Mouse (Mus musculus): ENCODE data around the gene 1700034I23Rik. TPM values are rescaled to one million over a fixed set of nuclear protein-coding genes. Genes with fewer than 3 reads are reported as not detected.
"Not testable (repeated sequence)": the region's sequence is repeated elsewhere in the genome, so short reads cannot be mapped to it uniquely, and the experiment has no call there.

The 1700034I23Rik gene
- 0.13 TPM in 1 of 2 replicates, not detected in the other for polyA plus RNA-seq (2016; fragmentation: Nextera tagmentation; extraction: Ambion mirVana)

- not testable (repeated sequence) for DNase-seq (ENCODE audit: low spot score); H3K9me3 ChIP-seq (replicated peaks); H3K4me1 ChIP-seq; H3K36me3 ChIP-seq; H3K27ac ChIP-seq; H3K27me3 ChIP-seq (ENCODE audit: low read depth, poor library complexity, severe bottlenecking); H3K4me3 ChIP-seq
- 93% methylated on average over 8 of the region's 10 CpGs for WGBS
These were observed at the start of gene 1700034I23Rik for GRCm38 (mm10) chr3:40902443-40902842. Gene 1700034I23Rik (minus strand): TSS chr3:40902543.

- no peak for DNase-seq (ENCODE audit: low spot score)
- 15% methylated on average over 7 of the region's 7 CpGs for WGBS
- Histone ChIP-seq H3K36me3 (no peaks in the 10 kb centered on the region), H3K27ac (no peak overlapping the region), H3K27me3 (ENCODE audit: low read depth, poor library complexity, severe bottlenecking) (peaks cover 51% of the 10 kb centered on the region), H3K4me3 (peak overlapping the region; percentile 78), H3K4me1 (peaks cover 20% of the 10 kb centered on the region), H3K9me3 (replicated peaks) (no peaks in the 10 kb centered on the region)
These were observed 49.0 kb upstream of the 1700034I23Rik start for GRCm38 (mm10) chr3:40951365-40951764.

GRCm38 (mm10) chr3:40950601-40951201, 48.4 kb upstream of the 1700034I23Rik start:
- Histone ChIP-seq H3K27ac (peak overlapping the region; percentile 77), H3K27me3 (ENCODE audit: low read depth, poor library complexity, severe bottlenecking) (peaks cover 51% of the 10 kb centered on the region), H3K9me3 (replicated peaks) (no peaks in the 10 kb centered on the region), H3K36me3 (no peaks in the 10 kb centered on the region), H3K4me1 (peaks cover 20% of the 10 kb centered on the region), H3K4me3 (peak overlapping the region; percentile 78)
- 1% methylated on average over 43 of the region's 43 CpGs for WGBS
- peak; percentile 60 for DNase-seq (ENCODE audit: low spot score)

- Histone ChIP-seq H3K4me3 (peak overlapping the region; percentile 78), H3K27ac (peak overlapping the region; percentile 77), H3K27me3 (ENCODE audit: low read depth, poor library complexity, severe bottlenecking) (peaks cover 51% of the 10 kb centered on the region), H3K36me3 (no peaks in the 10 kb centered on the region), H3K9me3 (replicated peaks) (no peaks in the 10 kb centered on the region), H3K4me1 (peaks cover 20% of the 10 kb centered on the region)
- DNase-seq (ENCODE audit: low spot score): peak; percentile 61
- WGBS: 4% methylated on average over 102 of the region's 118 CpGs
These were observed 47.7 kb upstream of the 1700034I23Rik start for GRCm38 (mm10) chr3:40949903-40950600.

- H3K27me3 ChIP-seq (ENCODE audit: low read depth, poor library complexity, severe bottlenecking): peaks cover 51% of the 10 kb centered on the region
- no peaks in the 10 kb centered on the region for H3K36me3 ChIP-seq
- H3K9me3 ChIP-seq (replicated peaks): no peaks in the 10 kb centered on the region
- peak; percentile 98 for DNase-seq (ENCODE audit: low spot score)
- 1% methylated on average over 66 of the region's 66 CpGs for WGBS
- H3K27ac ChIP-seq: peak within 1 kb of the TSS; percentile 77
- H3K4me3 ChIP-seq: peak within 1 kb of the TSS; percentile 78
- peaks cover 20% of the 10 kb centered on the region for H3K4me1 ChIP-seq
These were observed 47.0 kb upstream of the 1700034I23Rik start, which contains the start of gene Larp1b for GRCm38 (mm10) chr3:40949170-40949902. Gene Larp1b (plus strand): TSS chr3:40949828.

GRCm38 (mm10) chr3:40939019-40939418, 36.7 kb upstream of the 1700034I23Rik start:
- H3K27me3 ChIP-seq (ENCODE audit: low read depth, poor library complexity, severe bottlenecking): no peaks in the 10 kb centered on the region
- H3K4me3 ChIP-seq: no peak overlapping the region
- H3K27ac ChIP-seq: no peak overlapping the region
- H3K36me3 ChIP-seq: no peaks in the 10 kb centered on the region
- no peaks in the 10 kb centered on the region for H3K4me1 ChIP-seq
- no peaks in the 10 kb centered on the region for H3K9me3 ChIP-seq (replicated peaks)
- no peak for DNase-seq (ENCODE audit: low spot score)

GRCm38 (mm10) chr3:40938592-40938991, 36.2 kb upstream of the 1700034I23Rik start:
- 96% methylated on average over 4 of the region's 4 CpGs for WGBS
- Histone ChIP-seq H3K9me3 (replicated peaks) (no peaks in the 10 kb centered on the region), H3K36me3 (no peaks in the 10 kb centered on the region), H3K4me3 (no peak overlapping the region), H3K27ac (no peak overlapping the region), H3K27me3 (ENCODE audit: low read depth, poor library complexity, severe bottlenecking) (no peaks in the 10 kb centered on the region), H3K4me1 (no peaks in the 10 kb centered on the region)
- DNase-seq (ENCODE audit: low spot score): no peak

GRCm38 (mm10) chr3:40938189-40938588, 35.8 kb upstream of the 1700034I23Rik start:
- Histone ChIP-seq H3K4me1 (no peaks in the 10 kb centered on the region), H3K9me3 (replicated peaks) (no peaks in the 10 kb centered on the region), H3K27ac (no peak overlapping the region), H3K4me3 (no peak overlapping the region), H3K27me3 (ENCODE audit: low read depth, poor library complexity, severe bottlenecking) (no peaks in the 10 kb centered on the region), H3K36me3 (no peaks in the 10 kb centered on the region)
- 89% methylated on average over 5 of the region's 5 CpGs for WGBS
- DNase-seq (ENCODE audit: low spot score): no peak

- WGBS: under 1% methylated on average over 23 of the region's 24 CpGs
- Histone ChIP-seq H3K4me3 (peak overlapping the region; percentile 59), H3K27ac (0 out of 2 replicates have a peak overlapping the region, but pooled peaks have one; percentile 46)
- H3K27me3 ChIP-seq (ENCODE audit: low read depth, poor library complexity, severe bottlenecking); H3K36me3 ChIP-seq; H3K4me1 ChIP-seq; H3K9me3 ChIP-seq (replicated peaks): not testable (repeated sequence)
- peak; percentile 51 for DNase-seq (ENCODE audit: low spot score)
These were observed 8.0 kb downstream of the 1700034I23Rik start for GRCm38 (mm10) chr3:40894336-40894735.

- not testable (repeated sequence) for H3K4me1 ChIP-seq; H3K9me3 ChIP-seq (replicated peaks); H3K27me3 ChIP-seq (ENCODE audit: low read depth, poor library complexity, severe bottlenecking); H3K36me3 ChIP-seq
- peak overlapping the region; percentile 61; the same call in 1 of the 2 replicates for H3K27ac ChIP-seq
- peak; percentile 98 for DNase-seq (ENCODE audit: low spot score)
- H3K4me3 ChIP-seq: peak overlapping the region; percentile 59
- WGBS: under 1% methylated on average over 38 of the region's 38 CpGs
These were observed 8.5 kb downstream of the 1700034I23Rik start for GRCm38 (mm10) chr3:40893816-40894258.

GRCm38 (mm10) chr3:40853123-40853738, 49.1 kb downstream of the 1700034I23Rik start:
- not testable (repeated sequence) for H3K4me1 ChIP-seq; H3K36me3 ChIP-seq; H3K27me3 ChIP-seq (ENCODE audit: low read depth, poor library complexity, severe bottlenecking); H3K9me3 ChIP-seq (replicated peaks); H3K4me3 ChIP-seq; DNase-seq (ENCODE audit: low spot score); H3K27ac ChIP-seq
- WGBS: 95% methylated on average over 3 of the region's 3 CpGs
